Mouse (Mus musculus): ENCODE data around the gene Wdr86. TPM values are rescaled to one million over a fixed set of nuclear protein-coding genes. Genes with fewer than 3 reads are reported as not detected.

Gene Wdr86
- total RNA-seq, 1 experiment = 2.5 TPM

DNA sequence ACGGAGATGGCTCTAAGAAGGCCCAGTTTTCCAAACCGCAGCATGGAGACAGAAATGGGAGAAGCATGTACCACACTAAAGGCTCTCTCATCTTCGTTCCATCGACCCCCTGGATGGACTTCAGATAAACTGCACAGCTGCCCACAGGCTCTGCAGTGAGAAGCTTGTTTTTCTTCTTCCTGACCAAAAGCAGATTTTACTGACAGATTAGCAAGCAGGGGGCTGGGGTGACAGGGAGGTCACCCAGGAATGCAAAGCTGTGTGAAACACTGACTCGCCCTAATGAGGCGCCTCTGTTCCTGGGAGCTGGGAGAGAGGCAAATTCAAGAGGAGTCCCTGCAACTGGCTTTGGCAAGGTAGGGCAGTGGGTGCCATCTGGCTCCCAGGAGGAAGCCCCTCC lies 17.0 kb upstream of the Wdr86 start:
- no peak for DNase-seq (ENCODE audit: low read depth, low spot score)
- Histone ChIP-seq H3K36me3 (ENCODE audit: control insufficient read depth, insufficient read depth, low read length, poor library complexity, severe bottlenecking) (no peaks in the 10 kb centered on the region), H3K4me3 (ENCODE audit: insufficient read depth in 1 of 2, low read depth in 1 of 2, low read length in 2 of 2, poor library complexity in 1 of 2, severe bottlenecking in 1 of 2) (no peak overlapping the region), H3K4me1 (ENCODE audit: control insufficient read depth in 2 of 2, insufficient read depth in 2 of 2, low read length in 2 of 2, poor library complexity in 1 of 2) (peaks cover 10 to 22% of the 10 kb centered on the region in 2 experiments; a peak in 3 of 4 replicates), H3K27ac (ENCODE audit: insufficient read depth, low read depth, low read length, poor library complexity, severe bottlenecking) (no peak overlapping the region), H3K9me3 (ENCODE audit: control insufficient read depth, insufficient read depth, low read depth, low read length) (no peaks in the 10 kb centered on the region), H3K9ac (ENCODE audit: insufficient read depth, low read depth, low read length, poor library complexity, severe bottlenecking) (no peak overlapping the region)
- TF ChIP-seq MAFK (IDR thresholded peaks at IDR 0.05; ENCODE audit: insufficient read depth, low read depth, low read length) = no peak
- TF ChIP-seq ZC3H11A (IDR thresholded peaks at IDR 0.05; ENCODE audit: borderline replicate concordance, low read depth, low read length) = no peak
- no peak for TF ChIP-seq HCFC1 (IDR thresholded peaks at IDR 0.05; ENCODE audit: borderline replicate concordance, insufficient read depth, low read length)
- TF ChIP-seq ZNF384 (IDR thresholded peaks at IDR 0.05; ENCODE audit: low read depth, low read length) = no peak
- no peak for TF ChIP-seq CHD2 (IDR thresholded peaks at IDR 0.05; ENCODE audit: low read depth, low read length)
- in situ Hi-C loops (cut with MboI; ENCODE audit: low sequenced_read_pairs in 2 of 2, unreplicated experiment in 2 of 2) = no loop called here

DNA sequence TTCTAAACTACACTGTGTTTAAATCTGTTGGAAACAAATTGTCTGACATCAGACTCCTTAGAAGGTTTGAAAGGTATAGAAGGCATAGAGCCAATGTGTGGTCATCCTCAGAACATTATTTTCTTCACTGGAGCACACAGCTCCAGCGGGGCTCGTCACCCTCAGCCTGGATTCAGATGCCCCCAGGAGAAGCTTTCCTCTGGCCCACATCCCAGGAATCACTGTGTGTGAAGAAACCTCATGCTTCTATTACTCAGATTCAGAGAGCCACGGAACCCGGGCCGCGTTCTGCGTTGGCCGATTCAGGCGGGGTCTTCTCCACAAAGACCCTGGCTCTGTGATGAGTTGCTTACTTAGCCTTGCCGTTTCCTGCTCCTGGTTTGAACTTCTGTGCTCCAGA lies 13.4 kb upstream of the Wdr86 start:
- H3K4me1 ChIP-seq (ENCODE audit: control insufficient read depth in 2 of 2, insufficient read depth in 2 of 2, low read length in 2 of 2, poor library complexity in 1 of 2) = peaks cover 5 to 11% of the 10 kb centered on the region in 2 experiments; a peak in 3 of 4 replicates
- H3K9ac ChIP-seq (ENCODE audit: insufficient read depth, low read depth, low read length, poor library complexity, severe bottlenecking) = no peak overlapping the region
- in situ Hi-C loops (cut with MboI; ENCODE audit: low sequenced_read_pairs in 2 of 2, unreplicated experiment in 2 of 2) = no loop called here
- no peaks in the 10 kb centered on the region for H3K36me3 ChIP-seq (ENCODE audit: control insufficient read depth, insufficient read depth, low read length, poor library complexity, severe bottlenecking)
- no peak for DNase-seq (ENCODE audit: low read depth, low spot score)
- no peak overlapping the region for H3K27ac ChIP-seq (ENCODE audit: insufficient read depth, low read depth, low read length, poor library complexity, severe bottlenecking)
- no peak for TF ChIP-seq MAFK (IDR thresholded peaks at IDR 0.05; ENCODE audit: insufficient read depth, low read depth, low read length)
- TF ChIP-seq ZNF384 (IDR thresholded peaks at IDR 0.05; ENCODE audit: low read depth, low read length) = no peak
- no peak for TF ChIP-seq CHD2 (IDR thresholded peaks at IDR 0.05; ENCODE audit: low read depth, low read length)
- TF ChIP-seq HCFC1 (IDR thresholded peaks at IDR 0.05; ENCODE audit: borderline replicate concordance, insufficient read depth, low read length) = no peak
- TF ChIP-seq ZC3H11A (IDR thresholded peaks at IDR 0.05; ENCODE audit: borderline replicate concordance, low read depth, low read length) = no peak
- H3K9me3 ChIP-seq (ENCODE audit: control insufficient read depth, insufficient read depth, low read depth, low read length) = no peaks in the 10 kb centered on the region
- no peak overlapping the region for H3K4me3 ChIP-seq (ENCODE audit: insufficient read depth in 1 of 2, low read depth in 1 of 2, low read length in 2 of 2, poor library complexity in 1 of 2, severe bottlenecking in 1 of 2)

DNA sequence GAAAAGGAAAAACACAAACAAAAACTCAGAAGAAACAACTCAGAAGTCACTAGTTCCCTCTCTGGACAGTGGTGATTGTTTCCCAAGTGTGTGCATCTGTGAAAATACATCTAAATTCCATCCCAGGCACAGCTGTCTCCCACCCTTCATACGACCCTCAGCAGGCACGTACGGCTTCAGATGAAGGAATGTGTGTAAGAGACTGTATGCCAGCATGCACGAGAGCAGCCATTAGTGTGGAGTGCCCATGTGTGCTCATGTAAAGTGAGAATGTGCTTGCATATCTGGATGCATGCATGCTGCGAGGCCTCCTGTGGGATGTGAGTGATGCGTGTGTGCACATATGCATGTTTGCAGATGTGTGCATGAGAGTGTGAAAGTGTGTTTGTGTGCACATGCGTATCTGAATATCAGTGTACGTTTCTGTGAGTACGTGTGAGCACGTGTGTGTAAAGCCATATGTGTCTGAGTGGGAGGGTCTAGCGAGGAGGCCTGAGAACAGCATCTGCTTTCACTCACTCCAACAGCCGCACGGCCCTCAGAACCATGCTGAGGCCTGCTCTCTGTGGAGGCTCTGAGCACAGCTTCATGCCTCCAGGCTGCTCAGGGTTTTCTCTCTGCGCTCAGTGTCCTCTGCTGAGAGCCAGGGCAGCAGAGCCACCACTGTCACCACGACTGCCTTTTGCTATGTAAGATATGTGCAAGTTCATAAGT lies 10.8 kb upstream of the Wdr86 start:
- no peak for TF ChIP-seq MAFK (IDR thresholded peaks at IDR 0.05; ENCODE audit: insufficient read depth, low read depth, low read length)
- TF ChIP-seq HCFC1 (IDR thresholded peaks at IDR 0.05; ENCODE audit: borderline replicate concordance, insufficient read depth, low read length) = no peak
- TF ChIP-seq ZNF384 (IDR thresholded peaks at IDR 0.05; ENCODE audit: low read depth, low read length) = no peak
- no peak overlapping the region for H3K9ac ChIP-seq (ENCODE audit: insufficient read depth, low read depth, low read length, poor library complexity, severe bottlenecking)
- DNase-seq (ENCODE audit: low read depth, low spot score) = no peak
- no peaks in the 10 kb centered on the region for H3K4me1 ChIP-seq (ENCODE audit: control insufficient read depth in 2 of 2, insufficient read depth in 2 of 2, low read length in 2 of 2, poor library complexity in 1 of 2)
- H3K36me3 ChIP-seq (ENCODE audit: control insufficient read depth, insufficient read depth, low read length, poor library complexity, severe bottlenecking) = no peaks in the 10 kb centered on the region
- no peak overlapping the region for H3K27ac ChIP-seq (ENCODE audit: insufficient read depth, low read depth, low read length, poor library complexity, severe bottlenecking)
- no peaks in the 10 kb centered on the region for H3K9me3 ChIP-seq (ENCODE audit: control insufficient read depth, insufficient read depth, low read depth, low read length)
- in situ Hi-C loops (cut with MboI; ENCODE audit: low sequenced_read_pairs in 2 of 2, unreplicated experiment in 2 of 2) = no loop called here
- H3K4me3 ChIP-seq (ENCODE audit: insufficient read depth in 1 of 2, low read depth in 1 of 2, low read length in 2 of 2, poor library complexity in 1 of 2, severe bottlenecking in 1 of 2) = no peak overlapping the region

DNA sequence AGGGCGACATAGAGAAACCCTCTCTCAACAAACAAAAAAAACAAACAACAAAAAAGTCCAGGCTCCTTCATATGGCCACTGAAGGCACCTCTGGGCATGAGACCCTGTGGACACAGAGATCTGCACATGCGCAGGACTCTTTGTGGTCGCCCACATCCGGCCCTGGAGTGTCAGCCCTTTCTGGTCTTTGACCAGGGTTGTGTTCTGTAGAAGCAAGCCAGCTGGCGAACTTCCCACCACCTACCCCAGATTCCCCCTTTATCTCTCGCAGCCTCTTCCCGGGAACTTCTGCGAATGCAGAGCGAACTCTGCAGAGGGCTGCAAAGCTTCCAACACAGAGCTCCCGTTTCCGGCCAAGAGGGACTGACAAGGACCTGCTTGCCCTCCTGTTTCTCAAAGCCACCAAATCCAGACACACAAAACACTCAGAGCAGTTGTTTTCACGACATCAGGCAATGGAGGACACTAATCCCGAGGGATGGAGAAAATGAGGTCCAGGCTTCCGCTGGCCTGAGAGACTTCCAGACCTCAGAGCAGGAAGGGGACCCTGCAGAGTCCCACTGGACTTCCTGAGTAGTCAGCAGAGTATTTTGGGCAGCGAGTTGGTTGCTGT lies 8.7 kb upstream of the Wdr86 start:
- no peaks in the 10 kb centered on the region for H3K9me3 ChIP-seq (ENCODE audit: control insufficient read depth, insufficient read depth, low read depth, low read length)
- H3K4me3 ChIP-seq (ENCODE audit: insufficient read depth in 1 of 2, low read depth in 1 of 2, low read length in 2 of 2, poor library complexity in 1 of 2, severe bottlenecking in 1 of 2) = no peak overlapping the region
- no peaks in the 10 kb centered on the region for H3K36me3 ChIP-seq (ENCODE audit: control insufficient read depth, insufficient read depth, low read length, poor library complexity, severe bottlenecking)
- no peaks in the 10 kb centered on the region for H3K4me1 ChIP-seq (ENCODE audit: control insufficient read depth in 2 of 2, insufficient read depth in 2 of 2, low read length in 2 of 2, poor library complexity in 1 of 2)
- no peak for DNase-seq (ENCODE audit: low read depth, low spot score)
- H3K27ac ChIP-seq (ENCODE audit: insufficient read depth, low read depth, low read length, poor library complexity, severe bottlenecking) = no peak overlapping the region
- H3K9ac ChIP-seq (ENCODE audit: insufficient read depth, low read depth, low read length, poor library complexity, severe bottlenecking) = no peak overlapping the region
- in situ Hi-C loops (cut with MboI; ENCODE audit: low sequenced_read_pairs in 2 of 2, unreplicated experiment in 2 of 2) = no loop called here
- no peak for TF ChIP-seq HCFC1 (IDR thresholded peaks at IDR 0.05; ENCODE audit: borderline replicate concordance, insufficient read depth, low read length)
- no peak for TF ChIP-seq MAFK (IDR thresholded peaks at IDR 0.05; ENCODE audit: insufficient read depth, low read depth, low read length)
- TF ChIP-seq ZNF384 (IDR thresholded peaks at IDR 0.05; ENCODE audit: low read depth, low read length) = no peak
- no peak for TF ChIP-seq ZC3H11A (IDR thresholded peaks at IDR 0.05; ENCODE audit: borderline replicate concordance, low read depth, low read length)
- no peak for TF ChIP-seq CHD2 (IDR thresholded peaks at IDR 0.05; ENCODE audit: low read depth, low read length)
